Mouse (Mus musculus) heart, embryonic 15.5 days (tissue): ENCODE results near the gene Safb2. TPM values are rescaled to one million over a fixed set of nuclear protein-coding genes. Genes with fewer than 3 reads are reported as not detected.

Experiments used
- ATAC-seq: fragments of 200-750 bp; cut with Nextera tagmentation; replicated peaks from 2 replicates; pipeline ENCODE4 v1.8.0; 2017; ENCODE audit warnings: low read depth, moderate TSS enrichment; ENCODE audit not compliant: insufficient number of reproducible peaks, insufficient read depth, low FRiP score
- H3K27ac ChIP-seq: fragments of 300-500 bp; sonication (generic); 2 replicates; pipeline ENCODE4 v1.5.1; 2015; ENCODE audit warnings: mild to moderate bottlenecking, inconsistent platforms
- H3K27me3 ChIP-seq: fragments of 300-500 bp; sonication (generic); 2 replicates; pipeline ENCODE4 v1.6.1; 2015; ENCODE audit warnings: inconsistent platforms
- H3K36me3 ChIP-seq: fragments of 300-500 bp; sonication (generic); 2 replicates; pipeline ENCODE4 v1.6.1; 2015; ENCODE audit warnings: mild to moderate bottlenecking, inconsistent platforms
- H3K4me1 ChIP-seq: fragments of 300-500 bp; sonication (generic); replicated peaks from 2 replicates; pipeline ENCODE4 v1.6.1; 2015; ENCODE audit warnings: inconsistent platforms
- H3K4me2 ChIP-seq: fragments of 300-500 bp; sonication (generic); 2 replicates; pipeline ENCODE4 v1.6.1; 2015; ENCODE audit warnings: inconsistent platforms, mild to moderate bottlenecking, moderate library complexity
- H3K4me3 ChIP-seq: fragments of 300-500 bp; sonication (generic); 2 replicates; pipeline ENCODE4 v1.5.1; 2015; ENCODE audit warnings: mild to moderate bottlenecking, inconsistent platforms
- H3K9ac ChIP-seq: fragments of 300-500 bp; sonication (generic); 2 replicates; pipeline ENCODE4 v1.6.1; 2015; ENCODE audit warnings: mild to moderate bottlenecking, inconsistent platforms
- H3K9me3 ChIP-seq: fragments of 300-500 bp; sonication (generic); replicated peaks from 2 replicates; pipeline ENCODE4 v1.6.1; 2016; ENCODE audit warnings: inconsistent platforms
- WGBS: fragments of 180-500 bp; shearing (Covaris S2); methylation state at CpG from one replicate; pipeline ENCODE4 v1.1.7; 2015; ENCODE audit warnings: mixed read lengths; 5-methylcytosine and 5-hydroxymethylcytosine counted together
- polyA plus RNA-seq: library from polyadenylated mRNA; unstranded; fragments of >200 nt; fragmentation: Nextera tagmentation; extraction: Ambion mirVana; gene quantifications from 2 replicates; pipeline ENCODE4 v1.2.1, GENCODE M21; 2015

The Safb2 gene
- polyA plus RNA-seq, 1 experiment from 2014 or later = 52.2 TPM

DNA sequence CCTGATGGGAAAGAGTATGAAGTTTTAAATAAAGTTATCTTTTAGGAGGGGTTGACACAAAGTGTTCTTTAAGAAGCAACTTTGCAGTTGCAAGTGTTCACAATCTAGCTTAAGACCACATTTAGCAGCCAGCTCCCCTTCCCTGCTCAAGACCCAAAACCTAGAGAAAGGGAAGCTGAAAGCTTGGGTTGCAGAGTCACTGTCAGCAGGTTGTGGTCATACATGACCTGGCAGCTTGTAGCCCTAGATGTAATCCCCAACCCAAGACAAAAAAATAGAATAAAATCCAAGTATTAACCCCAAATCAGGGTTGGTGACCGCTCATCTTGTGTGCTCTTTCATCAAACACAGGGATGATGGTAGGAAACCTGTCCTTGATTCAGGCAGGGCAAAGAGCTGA, 1.3 kb downstream of the Safb2 start:
- 81% methylated on average over 1 of the region's 1 CpGs for WGBS
- Histone ChIP-seq H3K4me3 (peak overlapping the region; percentile 93), H3K36me3 (peaks cover 47% of the 10 kb centered on the region), H3K9me3 (no peaks in the 10 kb centered on the region), H3K4me1 (peaks cover 46% of the 10 kb centered on the region), H3K9ac (peak overlapping the region; percentile 96), H3K27ac (peak overlapping the region; percentile 97), H3K27me3 (no peaks in the 10 kb centered on the region), H3K4me2 (peak overlapping the region; percentile 74)
- no peak for ATAC-seq

DNA sequence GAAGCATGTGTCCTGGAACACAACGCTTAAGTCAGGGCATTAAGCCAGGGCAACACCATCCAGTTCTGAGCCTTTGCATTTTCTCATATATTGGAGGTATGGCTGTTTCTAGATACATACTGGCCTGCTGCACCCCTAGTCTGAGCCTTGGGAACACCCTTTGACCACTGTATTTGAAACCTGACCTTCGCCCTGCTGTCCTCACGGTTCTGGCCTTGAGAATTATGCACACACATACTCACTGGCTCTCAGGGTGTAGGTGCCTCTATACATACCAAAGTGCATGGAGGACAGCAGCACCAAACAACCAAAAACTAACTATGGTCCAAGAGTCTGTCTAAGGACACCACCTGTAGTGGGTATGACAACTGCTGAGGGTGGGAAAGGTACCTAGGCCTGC, 11.4 kb downstream of the Safb2 start:
- Histone ChIP-seq H3K36me3 (peaks cover 88% of the 10 kb centered on the region), H3K27me3 (no peaks in the 10 kb centered on the region), H3K9ac (no peak overlapping the region), H3K9me3 (no peaks in the 10 kb centered on the region), H3K4me1 (0 out of 2 replicates have a peak, but pooled peaks cover 4% of the 10 kb centered on the region), H3K4me2 (no peak overlapping the region), H3K27ac (no peak overlapping the region), H3K4me3 (no peak overlapping the region)
- 83% methylated on average over 3 of the region's 3 CpGs for WGBS
- ATAC-seq = no peak

DNA sequence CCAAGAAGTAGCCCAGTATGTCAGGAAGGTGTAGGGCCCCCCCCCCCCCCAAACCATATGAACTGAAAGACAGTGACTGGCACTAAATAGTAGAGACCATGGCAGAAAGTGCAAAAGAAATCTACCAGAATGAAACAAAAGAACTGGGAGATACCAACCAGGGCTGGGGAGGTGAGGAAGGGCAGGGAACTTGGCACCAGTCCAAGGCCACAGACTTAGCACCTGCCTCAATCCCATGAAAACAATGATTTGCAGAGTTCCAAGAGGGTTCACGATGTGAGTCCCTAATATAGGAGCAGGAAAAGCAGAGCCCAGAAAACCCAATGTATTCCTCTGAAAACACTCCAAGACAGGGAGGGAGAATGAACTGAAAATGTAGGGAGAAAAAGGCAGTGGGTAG, 12.2 kb downstream of the Safb2 start:
- no peak for ATAC-seq
- Histone ChIP-seq H3K4me3 (no peak overlapping the region), H3K4me1 (0 out of 2 replicates have a peak, but pooled peaks cover 4% of the 10 kb centered on the region), H3K27me3 (no peaks in the 10 kb centered on the region), H3K9me3 (no peaks in the 10 kb centered on the region), H3K27ac (no peak overlapping the region), H3K36me3 (peaks cover 88% of the 10 kb centered on the region), H3K9ac (no peak overlapping the region), H3K4me2 (no peak overlapping the region)
- 34% methylated on average over 1 of the region's 1 CpGs for WGBS

GRCm38 (mm10) chr17:56570287-56570686, 14.1 kb downstream of the Safb2 start:
- Histone ChIP-seq H3K4me2 (no peak overlapping the region), H3K36me3 (peaks cover 94% of the 10 kb centered on the region), H3K9me3 (no peaks in the 10 kb centered on the region), H3K27ac (no peak overlapping the region), H3K27me3 (no peaks in the 10 kb centered on the region), H3K9ac (no peak overlapping the region), H3K4me3 (no peak overlapping the region), H3K4me1 (0 out of 2 replicates have a peak, but pooled peaks cover 4% of the 10 kb centered on the region)
- WGBS = 84% methylated on average over 4 of the region's 4 CpGs
- ATAC-seq = no peak

- H3K27ac ChIP-seq = no peak overlapping the region
- no peak for ATAC-seq
- no peak overlapping the region for H3K4me2 ChIP-seq
- H3K9ac ChIP-seq = no peak overlapping the region
- H3K9me3 ChIP-seq = no peaks in the 10 kb centered on the region
- WGBS = 83% methylated on average over 4 of the region's 4 CpGs
- 0 out of 2 replicates have a peak, but pooled peaks cover 2% of the 10 kb centered on the region for H3K4me1 ChIP-seq
- H3K4me3 ChIP-seq = no peak overlapping the region
- no peaks in the 10 kb centered on the region for H3K27me3 ChIP-seq
- peaks cover 96% of the 10 kb centered on the region for H3K36me3 ChIP-seq
These were observed 17.0 kb downstream of the Safb2 start for GRCm38 (mm10) chr17:56567370-56567769.

GRCm38 (mm10) chr17:56566918-56567317, 17.5 kb downstream of the Safb2 start:
- Histone ChIP-seq H3K4me1 (no peaks in the 10 kb centered on the region), H3K27me3 (no peaks in the 10 kb centered on the region), H3K9me3 (no peaks in the 10 kb centered on the region), H3K4me3 (no peak overlapping the region), H3K4me2 (no peak overlapping the region), H3K27ac (no peak overlapping the region), H3K36me3 (peaks cover 96% of the 10 kb centered on the region), H3K9ac (no peak overlapping the region)
- WGBS = 89% methylated on average over 5 of the region's 5 CpGs
- no peak for ATAC-seq

DNA sequence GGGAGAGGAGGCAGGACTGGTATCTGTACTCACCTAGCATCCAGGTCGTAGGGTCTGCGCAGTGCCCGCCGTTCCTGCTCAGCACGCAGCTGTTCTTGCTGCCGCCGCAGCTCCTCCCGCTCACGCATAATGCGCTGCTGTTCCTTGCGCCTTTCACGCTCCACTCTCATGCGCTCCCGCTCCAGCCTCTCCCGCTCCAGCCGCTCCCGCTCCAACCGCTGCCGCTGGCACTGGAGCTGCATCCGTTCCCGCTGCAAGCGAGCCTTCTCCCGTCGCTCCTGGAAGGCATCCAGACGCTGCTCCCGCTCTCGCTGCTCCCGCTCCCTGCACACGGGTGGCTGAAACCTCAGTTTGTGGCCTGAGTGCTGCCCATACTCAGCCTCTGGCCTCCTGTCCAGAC, 18.1 kb downstream of the Safb2 start:
- Histone ChIP-seq H3K27me3 (no peaks in the 10 kb centered on the region), H3K9ac (no peak overlapping the region), H3K36me3 (peaks cover 96% of the 10 kb centered on the region), H3K4me2 (no peak overlapping the region), H3K9me3 (no peaks in the 10 kb centered on the region), H3K4me1 (no peaks in the 10 kb centered on the region), H3K4me3 (no peak overlapping the region), H3K27ac (no peak overlapping the region)
- ATAC-seq = no peak
- 88% methylated on average over 29 of the region's 29 CpGs for WGBS

GRCm38 (mm10) chr17:56561866-56562265, 22.5 kb downstream of the Safb2 start:
- no peak overlapping the region for H3K9ac ChIP-seq
- 84% methylated on average over 2 of the region's 2 CpGs for WGBS
- H3K36me3 ChIP-seq = peaks cover 61% of the 10 kb centered on the region
- no peak overlapping the region for H3K4me2 ChIP-seq
- H3K9me3 ChIP-seq = no peaks in the 10 kb centered on the region
- no peaks in the 10 kb centered on the region for H3K4me1 ChIP-seq
- H3K4me3 ChIP-seq = no peak overlapping the region
- H3K27ac ChIP-seq = no peak overlapping the region
- no peaks in the 10 kb centered on the region for H3K27me3 ChIP-seq
- ATAC-seq = no peak

- Histone ChIP-seq H3K4me2 (no peak overlapping the region), H3K36me3 (peaks cover 43% of the 10 kb centered on the region), H3K9ac (no peak overlapping the region), H3K27me3 (no peaks in the 10 kb centered on the region), H3K4me1 (no peaks in the 10 kb centered on the region), H3K9me3 (no peaks in the 10 kb centered on the region), H3K4me3 (no peak overlapping the region), H3K27ac (no peak overlapping the region)
- WGBS = 36% methylated on average over 1 of the region's 1 CpGs
- ATAC-seq = no peak
These were observed 24.3 kb downstream of the Safb2 start for GRCm38 (mm10) chr17:56560131-56560530.

DNA sequence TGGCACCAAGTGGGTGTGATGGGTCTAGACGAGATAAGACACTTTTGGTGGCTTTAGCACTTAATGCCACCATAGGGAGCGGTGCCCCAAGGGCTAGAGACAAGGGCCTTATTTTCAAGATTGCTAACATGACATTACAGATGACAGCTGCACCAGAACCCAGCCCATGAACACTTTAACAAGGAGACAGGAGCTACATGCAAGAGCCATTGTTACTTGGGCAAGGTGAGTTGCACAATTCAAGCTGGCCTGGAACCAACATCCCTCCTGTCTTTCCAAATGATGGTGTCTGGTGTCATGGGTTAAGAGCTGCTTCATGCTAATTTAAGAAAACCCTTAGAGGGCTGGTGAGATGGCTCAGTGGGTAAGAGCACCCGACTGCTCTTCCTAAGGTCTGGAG, 25.0 kb downstream of the Safb2 start:
- Histone ChIP-seq H3K9ac (no peak overlapping the region), H3K36me3 (peaks cover 36% of the 10 kb centered on the region), H3K4me1 (no peaks in the 10 kb centered on the region), H3K27ac (no peak overlapping the region), H3K4me3 (no peak overlapping the region), H3K4me2 (no peak overlapping the region), H3K27me3 (no peaks in the 10 kb centered on the region), H3K9me3 (no peaks in the 10 kb centered on the region)
- no peak for ATAC-seq
- 57% methylated on average over 3 of the region's 3 CpGs for WGBS

DNA sequence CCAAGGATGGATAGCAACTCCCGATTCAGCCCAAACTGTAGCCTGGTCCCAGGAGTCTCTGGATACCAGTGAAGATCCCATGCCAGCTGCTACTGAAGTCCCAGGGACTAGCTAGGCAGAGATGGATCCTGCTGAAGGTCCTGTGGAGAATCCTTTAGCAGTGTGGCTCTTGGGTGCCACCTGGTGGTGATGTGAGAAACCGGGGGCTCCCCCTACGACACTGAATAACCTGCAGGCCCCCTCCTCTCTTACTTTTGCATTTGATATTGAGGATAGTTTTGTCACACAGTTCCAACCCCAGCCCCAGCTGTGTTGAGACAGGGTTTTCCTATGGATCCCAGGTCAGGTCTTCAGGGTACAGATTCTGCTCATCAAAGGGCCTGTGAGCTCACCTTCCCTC, 25.9 kb downstream of the Safb2 start:
- no peak overlapping the region for H3K4me2 ChIP-seq
- peaks cover 27% of the 10 kb centered on the region for H3K36me3 ChIP-seq
- H3K9ac ChIP-seq = no peak overlapping the region
- H3K4me3 ChIP-seq = no peak overlapping the region
- no peaks in the 10 kb centered on the region for H3K4me1 ChIP-seq
- 34% methylated on average over 3 of the region's 3 CpGs for WGBS
- peak; percentile 43; the same call in 1 of the 2 replicates for ATAC-seq
- H3K27me3 ChIP-seq = no peaks in the 10 kb centered on the region
- H3K9me3 ChIP-seq = no peaks in the 10 kb centered on the region
- no peak overlapping the region for H3K27ac ChIP-seq

- Histone ChIP-seq H3K9ac (no peak within 1 kb of the TSS), H3K36me3 (no peaks in the 10 kb centered on the region), H3K4me3 (no peak within 1 kb of the TSS), H3K27ac (no peak within 1 kb of the TSS), H3K4me2 (no peak within 1 kb of the TSS), H3K4me1 (no peaks in the 10 kb centered on the region), H3K27me3 (no peaks in the 10 kb centered on the region), H3K9me3 (no peaks in the 10 kb centered on the region)
- ATAC-seq = no peak
- WGBS = 68% methylated on average over 20 of the region's 20 CpGs
These were observed 30.2 kb downstream of the Safb2 start, which contains the start of gene Gm20219 for GRCm38 (mm10) chr17:56554122-56554551. Gene Gm20219 (minus strand): TSS chr17:56554387.
